In the genomic region with DNA sequence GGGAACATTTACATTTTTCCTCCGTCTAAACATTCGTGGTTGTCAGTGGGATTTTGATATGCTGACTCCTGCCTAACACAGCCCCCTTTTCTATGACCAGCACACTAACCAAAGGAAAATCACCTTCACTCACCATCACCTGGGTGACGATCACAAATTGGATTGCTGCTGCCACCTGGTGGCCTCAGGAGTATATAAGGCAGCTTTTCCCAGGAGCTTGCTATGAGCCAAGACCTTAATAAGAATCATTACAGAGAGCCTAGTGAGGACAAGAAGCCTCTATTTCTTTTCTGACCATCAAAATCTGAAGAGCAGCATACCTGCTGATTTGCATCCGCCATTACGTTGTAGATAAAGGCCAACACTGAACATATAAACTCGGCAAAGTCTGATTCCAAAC, we compare ENCODE assay signal across 8 mouse cellular contexts.
DNase-seq lines count a peak whose midpoint lies in the region; ATAC-seq and TF ChIP-seq lines count a peak whose summit lies in the region.
"Had no signal": no experiment of that assay in that cellular context is flagged by ENCODE, and none has a peak within 500 bp of the region (broad histone marks: within the 10 kb centered on the region; RNA-seq: fewer than 3 reads in every experiment).

No protein-coding gene starts in this region.

- no peaks in the 10 kb centered on the region for H3K36me3 ChIP-seq in forebrain, embryonic 12.5 days (replicated peaks)
- H3K36me3 ChIP-seq: heart, embryonic 15.5 days had no signal

- peak; percentile 61; the same call in 1 of the 2 replicates for ATAC-seq in forebrain, embryonic 12.5 days (ENCODE audit: low FRiP score)

- no peak overlapping the region for H3K9ac ChIP-seq in forebrain, embryonic 12.5 days
- H3K9ac ChIP-seq: heart, embryonic 15.5 days had no signal

- no peak for TF ChIP-seq POLR2A in brain, embryonic 14.5 days (IDR thresholded peaks at IDR 0.05; ENCODE audit: borderline replicate concordance, extremely low read depth, insufficient read depth, insufficient read length, poor library complexity, severe bottlenecking)

- H3K27me3 ChIP-seq in forebrain, embryonic 12.5 days, result peaks cover 6% of the 10 kb centered on the region
- H3K27me3 ChIP-seq: heart, embryonic 15.5 days had no signal

- no peak overlapping the region for H3K4me2 ChIP-seq in forebrain, embryonic 12.5 days
- H3K4me2 ChIP-seq: heart, embryonic 15.5 days had no signal

- TF ChIP-seq CTCF in brain, embryonic 14.5 days (IDR thresholded peaks at IDR 0.05; ENCODE audit: borderline replicate concordance, extremely low read depth, insufficient read depth, insufficient read length), result peak; percentile 78; the same call in 1 of the 2 replicates

- peak; percentile 71 for DNase-seq in A20 (ENCODE audit: low read depth, low spot score)
- peak; percentile 83 for DNase-seq in CD4-positive, CD25-positive, alpha-beta regulatory T cell, adult 2 months (ENCODE audit: low read depth, low spot score)
- DNase-seq in brain, embryonic 14.5 days (ENCODE audit: low read depth), result peak; percentile 86
- peak; percentile 77 for DNase-seq in kidney, postnatal 10 days
- peak; percentile 70 for DNase-seq in lung, postnatal 36 days
- peak; percentile 61 to 71 for DNase-seq in right cerebral cortex, postnatal 10 days (ENCODE audit: low spot score in 2 of 2)

- H3K4me1 ChIP-seq in forebrain, embryonic 12.5 days, result peaks cover 23% of the 10 kb centered on the region
- H3K4me1 ChIP-seq: heart, embryonic 15.5 days had no signal

- H3K27ac ChIP-seq in forebrain, embryonic 12.5 days, result no peak overlapping the region
- H3K27ac ChIP-seq: heart, embryonic 15.5 days had no signal

- no peak overlapping the region for H3K4me3 ChIP-seq in forebrain, embryonic 12.5 days (replicated peaks)
- H3K4me3 ChIP-seq: heart, embryonic 15.5 days had no signal

- no peaks in the 10 kb centered on the region for H3K9me3 ChIP-seq in forebrain, embryonic 12.5 days
- H3K9me3 ChIP-seq: heart, embryonic 15.5 days had no signal

- 23% methylated on average over 6 of the region's 6 CpGs for WGBS in forebrain, embryonic 12.5 days
